Mouse (Mus musculus): ENCODE results near the gene Ccin.

Ccin gene

GRCm38 (mm10) chr4:43983181-43983580 is at the start of gene Ccin:
Gene Ccin (plus strand): TSS chr4:43983483.
- peak; percentile 56 for DNase-seq (ENCODE audit: low spot score)

GRCm38 (mm10) chr4:43936186-43936585 is 47.1 kb upstream of the Ccin start:
- DNase-seq (ENCODE audit: low spot score) = no peak

- DNase-seq (ENCODE audit: low spot score) = no peak
Observed at GRCm38 (mm10) chr4:43936749-43937674, 46.3 kb upstream of the Ccin start.

GRCm38 (mm10) chr4:43941315-43941714 is 42.0 kb upstream of the Ccin start:
- no peak for DNase-seq (ENCODE audit: low spot score)

- no peak for DNase-seq (ENCODE audit: low spot score)
Observed at GRCm38 (mm10) chr4:43942421-43942820, 40.9 kb upstream of the Ccin start.

GRCm38 (mm10) chr4:43947571-43947970 is 35.7 kb upstream of the Ccin start:
- DNase-seq (ENCODE audit: low spot score) = no peak

- DNase-seq (ENCODE audit: low spot score) = peak; percentile 94
Observed at GRCm38 (mm10) chr4:43957292-43957845, 25.9 kb upstream of the Ccin start, which contains the start of gene Glipr2. Gene Glipr2 (plus strand): TSS chr4:43957401.

- DNase-seq (ENCODE audit: low spot score) = peak; percentile 84
Observed at GRCm38 (mm10) chr4:43957846-43958461, 25.3 kb upstream of the Ccin start.

GRCm38 (mm10) chr4:43959523-43960179 is 23.6 kb upstream of the Ccin start:
- no peak for DNase-seq (ENCODE audit: low spot score)

- no peak for DNase-seq (ENCODE audit: low spot score)
Observed at GRCm38 (mm10) chr4:43960207-43960606, 23.1 kb upstream of the Ccin start.

GRCm38 (mm10) chr4:43964326-43964833 is 18.9 kb upstream of the Ccin start:
- no peak for DNase-seq (ENCODE audit: low spot score)

GRCm38 (mm10) chr4:43964951-43965684 is 18.2 kb upstream of the Ccin start:
- DNase-seq (ENCODE audit: low spot score) = no peak

GRCm38 (mm10) chr4:43965856-43966535 is 17.3 kb upstream of the Ccin start:
- no peak for DNase-seq (ENCODE audit: low spot score)

- DNase-seq (ENCODE audit: low spot score) = peak; percentile 82
Observed at GRCm38 (mm10) chr4:43968650-43969049, 14.6 kb upstream of the Ccin start.

- no peak for DNase-seq (ENCODE audit: low spot score)
Observed at GRCm38 (mm10) chr4:43969373-43969772, 13.9 kb upstream of the Ccin start.

GRCm38 (mm10) chr4:43970393-43971330 is 12.6 kb upstream of the Ccin start:
- DNase-seq (ENCODE audit: low spot score) = no peak

GRCm38 (mm10) chr4:43971541-43972136 is 11.6 kb upstream of the Ccin start:
- DNase-seq (ENCODE audit: low spot score) = no peak

GRCm38 (mm10) chr4:43972137-43972591 is 11.1 kb upstream of the Ccin start:
- DNase-seq (ENCODE audit: low spot score) = no peak

GRCm38 (mm10) chr4:43973526-43973981 is 9.7 kb upstream of the Ccin start:
- DNase-seq (ENCODE audit: low spot score) = no peak
